Mouse (Mus musculus) hindbrain, embryonic 14.5 days (tissue): ENCODE results near the gene Nfx1. TPM values are rescaled to one million over a fixed set of nuclear protein-coding genes. Genes with fewer than 3 reads are reported as not detected.

Experiments used
- ATAC-seq: fragments of 200-750 bp; cut with Nextera tagmentation; 2 replicates; pipeline ENCODE4 v1.8.0; 2017; ENCODE audit warnings: moderate number of reproducible peaks, mild to moderate bottlenecking, moderate TSS enrichment, moderate library complexity; ENCODE audit not compliant: low FRiP score
- DNase-seq: peaks from one replicate; pipeline ENCODE4 v3.0.0-alpha.2; 2015; ENCODE audit warnings: low spot score
- H3K27ac ChIP-seq: fragments of 300-500 bp; sonication (generic); 2 replicates; pipeline ENCODE4 v1.5.1; 2014; ENCODE audit warnings: mild to moderate bottlenecking, moderate library complexity
- H3K27me3 ChIP-seq: fragments of 300-500 bp; sonication (generic); 2 replicates; pipeline ENCODE4 v1.6.1; 2014; ENCODE audit warnings: mild to moderate bottlenecking, low read length, mixed read lengths; ENCODE audit not compliant: control insufficient read depth, insufficient read depth
- H3K36me3 ChIP-seq: fragments of 300-500 bp; sonication (generic); replicated peaks from 2 replicates; pipeline ENCODE4 v1.6.1; 2014; ENCODE audit not compliant: control insufficient read depth, insufficient read depth
- H3K4me1 ChIP-seq: fragments of 300-500 bp; sonication (generic); replicated peaks from 2 replicates; pipeline ENCODE4 v1.6.1; 2014; ENCODE audit warnings: antibody characterized with exemption, low read length, mixed read lengths; ENCODE audit not compliant: control insufficient read depth, insufficient read depth
- H3K4me2 ChIP-seq: fragments of 300-500 bp; sonication (generic); replicated peaks from 2 replicates; pipeline ENCODE4 v1.6.1; 2014; ENCODE audit warnings: mild to moderate bottlenecking, moderate library complexity
- H3K4me3 ChIP-seq: fragments of 300-500 bp; sonication (generic); replicated peaks from 2 replicates; pipeline ENCODE4 v1.5.1; 2014; ENCODE audit warnings: mild to moderate bottlenecking, low read length
- H3K9ac ChIP-seq: fragments of 300-500 bp; sonication (generic); 2 replicates; pipeline ENCODE4 v1.6.1; 2014
- H3K9me3 ChIP-seq: fragments of 300-500 bp; sonication (generic); 2 replicates; pipeline ENCODE4 v1.6.1; 2016; ENCODE audit warnings: low read length; ENCODE audit not compliant: control insufficient read depth
- WGBS: fragments of 180-500 bp; shearing (Covaris S2); extraction: QIAGEN DNeasy Blood & Tissue Kit; methylation state at CpG from one replicate; pipeline ENCODE4 v1.1.7; 2014; 5-methylcytosine and 5-hydroxymethylcytosine counted together
- polyA plus RNA-seq: library from polyadenylated mRNA; unstranded; fragments of >200 nt; fragmentation: Nextera tagmentation; extraction: Ambion mirVana; gene quantifications from 2 replicates; pipeline ENCODE4 v1.2.1, GENCODE M21; 2014

Gene Nfx1
- polyA plus RNA-seq, 1 experiment from 2014 or later, result 99.7 TPM

- no peak for DNase-seq
- no peak for ATAC-seq
- H3K4me1 ChIP-seq, result no peaks in the 10 kb centered on the region
- no peak overlapping the region for H3K4me2 ChIP-seq
- WGBS, result 98% methylated on average over 4 of the region's 4 CpGs
- no peaks in the 10 kb centered on the region for H3K9me3 ChIP-seq
- H3K4me3 ChIP-seq, result no peak overlapping the region
- no peak overlapping the region for H3K9ac ChIP-seq
- H3K36me3 ChIP-seq, result peaks cover 100% of the 10 kb centered on the region
- no peaks in the 10 kb centered on the region for H3K27me3 ChIP-seq
- no peak overlapping the region for H3K27ac ChIP-seq
Measured at GRCm38 (mm10) chr4:40997916-40998315, 27.2 kb downstream of the Nfx1 start.

GRCm38 (mm10) chr4:41000271-41000670 lies 29.6 kb downstream of the Nfx1 start:
- Histone ChIP-seq H3K9ac (no peak overlapping the region), H3K9me3 (no peaks in the 10 kb centered on the region), H3K36me3 (peaks cover 100% of the 10 kb centered on the region), H3K4me1 (no peaks in the 10 kb centered on the region), H3K4me2 (no peak overlapping the region), H3K27ac (no peak overlapping the region), H3K27me3 (no peaks in the 10 kb centered on the region), H3K4me3 (no peak overlapping the region)
- WGBS, result 97% methylated on average over 1 of the region's 1 CpGs
- no peak for DNase-seq
- no peak for ATAC-seq

GRCm38 (mm10) chr4:41000842-41001639 lies 30.3 kb downstream of the Nfx1 start:
- Histone ChIP-seq H3K4me3 (no peak overlapping the region), H3K9me3 (no peaks in the 10 kb centered on the region), H3K4me2 (no peak overlapping the region), H3K36me3 (peaks cover 98% of the 10 kb centered on the region), H3K27me3 (no peaks in the 10 kb centered on the region), H3K27ac (no peak overlapping the region), H3K4me1 (no peaks in the 10 kb centered on the region), H3K9ac (no peak overlapping the region)
- 95% methylated on average over 9 of the region's 9 CpGs for WGBS
- no peak for ATAC-seq
- no peak for DNase-seq

DNA sequence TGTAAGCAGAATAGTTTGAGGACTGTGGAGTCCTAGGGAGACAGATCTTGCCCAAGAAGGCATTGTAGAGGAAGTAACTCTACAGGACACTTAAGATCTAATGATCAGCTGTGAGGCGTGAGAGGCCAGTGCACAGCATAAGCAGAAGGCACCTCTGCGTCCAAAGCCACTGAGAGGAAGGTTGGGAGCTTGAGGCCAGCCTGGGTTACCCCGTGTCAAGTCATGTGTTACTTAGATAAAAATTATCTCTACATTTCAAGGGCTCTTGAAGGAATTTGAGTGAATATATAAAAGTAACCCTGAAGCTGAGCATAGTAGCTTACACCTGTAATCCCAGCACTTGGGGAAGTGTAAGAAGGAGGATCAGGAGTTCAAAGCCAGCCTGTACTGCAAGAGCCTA lies 42.6 kb downstream of the Nfx1 start:
- Histone ChIP-seq H3K27ac (no peak overlapping the region), H3K4me3 (no peak overlapping the region), H3K36me3 (peaks cover 83% of the 10 kb centered on the region), H3K4me2 (no peak overlapping the region), H3K27me3 (no peaks in the 10 kb centered on the region), H3K4me1 (no peaks in the 10 kb centered on the region), H3K9ac (no peak overlapping the region), H3K9me3 (no peaks in the 10 kb centered on the region)
- DNase-seq, result no peak
- no peak for ATAC-seq
- 86% methylated on average over 3 of the region's 3 CpGs for WGBS

- Histone ChIP-seq H3K9me3 (no peaks in the 10 kb centered on the region), H3K4me3 (no peak overlapping the region), H3K36me3 (peaks cover 74% of the 10 kb centered on the region), H3K4me2 (no peak overlapping the region), H3K27ac (no peak overlapping the region), H3K9ac (no peak overlapping the region), H3K27me3 (no peaks in the 10 kb centered on the region), H3K4me1 (no peaks in the 10 kb centered on the region)
- ATAC-seq (no peak), DNase-seq (no peak)
- 96% methylated on average over 5 of the region's 5 CpGs for WGBS
Measured at GRCm38 (mm10) chr4:41015798-41016197, 45.1 kb downstream of the Nfx1 start.

DNA sequence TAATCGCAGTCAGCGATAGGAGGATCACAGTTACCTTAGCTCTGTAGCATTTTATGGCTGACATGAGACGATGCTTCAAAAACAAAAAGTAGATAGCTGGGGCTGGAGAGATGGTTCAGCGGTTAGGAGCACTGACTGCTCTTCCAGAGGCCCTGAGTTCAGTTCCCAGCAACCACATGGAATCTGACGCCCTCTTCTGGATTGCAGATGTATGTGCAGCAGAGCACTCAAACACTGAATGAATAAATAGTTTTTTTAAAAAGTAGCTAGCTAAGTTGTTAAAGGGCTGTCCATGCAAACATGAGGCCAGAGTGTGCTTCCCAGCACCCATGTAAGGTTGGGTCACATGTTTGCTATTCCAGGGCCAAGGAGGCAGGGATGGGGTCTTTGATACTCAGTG lies 50.4 kb downstream of the Nfx1 start:
- Histone ChIP-seq H3K27me3 (no peaks in the 10 kb centered on the region), H3K9me3 (no peaks in the 10 kb centered on the region), H3K4me1 (no peaks in the 10 kb centered on the region), H3K4me3 (no peak overlapping the region), H3K27ac (no peak overlapping the region), H3K4me2 (no peak overlapping the region), H3K9ac (no peak overlapping the region), H3K36me3 (peaks cover 79% of the 10 kb centered on the region)
- DNase-seq (no peak), ATAC-seq (no peak)
- WGBS, result 89% methylated on average over 5 of the region's 5 CpGs

- H3K4me3 ChIP-seq, result no peak overlapping the region
- WGBS, result 62% methylated on average over 8 of the region's 8 CpGs
- H3K4me1 ChIP-seq, result no peaks in the 10 kb centered on the region
- H3K9ac ChIP-seq, result no peak overlapping the region
- DNase-seq (no peak), ATAC-seq (no peak)
- peaks cover 49% of the 10 kb centered on the region for H3K36me3 ChIP-seq
- no peak overlapping the region for H3K27ac ChIP-seq
- no peak overlapping the region for H3K4me2 ChIP-seq
- no peaks in the 10 kb centered on the region for H3K9me3 ChIP-seq
- H3K27me3 ChIP-seq, result no peaks in the 10 kb centered on the region
Measured at GRCm38 (mm10) chr4:41026086-41026787, 55.5 kb downstream of the Nfx1 start.

GRCm38 (mm10) chr4:41027872-41028271 lies 57.2 kb downstream of the Nfx1 start:
- ATAC-seq (no peak), DNase-seq (no peak)
- Histone ChIP-seq H3K4me3 (no peak overlapping the region), H3K4me1 (no peaks in the 10 kb centered on the region), H3K9ac (no peak overlapping the region), H3K27me3 (no peaks in the 10 kb centered on the region), H3K27ac (no peak overlapping the region), H3K4me2 (no peak overlapping the region), H3K9me3 (no peaks in the 10 kb centered on the region), H3K36me3 (peaks cover 33% of the 10 kb centered on the region)
- 86% methylated on average over 3 of the region's 3 CpGs for WGBS

DNA sequence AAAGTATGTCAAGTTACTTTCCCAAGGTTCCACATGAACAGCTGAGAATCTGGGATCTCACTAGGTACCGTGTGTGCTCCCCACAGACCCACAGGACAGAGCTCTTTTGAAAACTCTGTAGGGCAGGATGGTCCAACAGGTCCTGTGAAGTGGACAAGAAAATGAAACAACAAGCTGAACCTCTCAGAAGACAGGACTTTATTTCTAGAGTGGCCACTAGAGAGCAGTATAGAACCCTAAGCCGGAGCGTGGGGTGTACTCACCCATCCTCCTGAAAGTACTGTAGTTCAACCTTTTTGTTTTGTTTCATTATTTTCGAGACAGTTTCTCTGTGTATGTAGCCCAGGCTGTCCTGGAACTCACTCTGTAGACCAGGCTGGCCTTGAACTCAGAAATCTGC lies 57.6 kb downstream of the Nfx1 start:
- H3K4me1 ChIP-seq, result no peaks in the 10 kb centered on the region
- ATAC-seq (no peak), DNase-seq (no peak)
- H3K27me3 ChIP-seq, result no peaks in the 10 kb centered on the region
- no peak overlapping the region for H3K4me2 ChIP-seq
- 80% methylated on average over 4 of the region's 4 CpGs for WGBS
- H3K9me3 ChIP-seq, result no peaks in the 10 kb centered on the region
- no peak overlapping the region for H3K9ac ChIP-seq
- H3K27ac ChIP-seq, result no peak overlapping the region
- no peak overlapping the region for H3K4me3 ChIP-seq
- H3K36me3 ChIP-seq, result peaks cover 29% of the 10 kb centered on the region
